Mouse (Mus musculus) liver, postnatal 0 days (tissue): Measurements from ENCODE around the gene Gm20388. TPM values are rescaled to one million over a fixed set of nuclear protein-coding genes. Genes with fewer than 3 reads are reported as not detected.

Experiments
- ATAC-seq: fragments of 200-750 bp; cut with Nextera tagmentation; 2 replicates; pipeline ENCODE4 v1.8.0; 2017; ENCODE audit warnings: mild to moderate bottlenecking, moderate library complexity
- DNase-seq: peaks from one replicate; pipeline ENCODE4 v3.0.0-alpha.2; 2016
- H3K27ac ChIP-seq: fragments of 300-500 bp; sonication (generic); 2 replicates; pipeline ENCODE4 v1.5.1; 2014; ENCODE audit warnings: antibody characterized with exemption, moderate library complexity, mild to moderate bottlenecking, low read depth
- H3K27me3 ChIP-seq: fragments of 300-500 bp; sonication (generic); 2 replicates; pipeline ENCODE4 v1.6.1; 2014; ENCODE audit warnings: low read length, control low read depth, mixed read lengths; ENCODE audit not compliant: insufficient read depth
- H3K36me3 ChIP-seq: fragments of 300-500 bp; sonication (generic); replicated peaks from 2 replicates; pipeline ENCODE4 v1.6.1; 2014; ENCODE audit warnings: mild to moderate bottlenecking, control low read depth, low read length, moderate library complexity, mixed read lengths; ENCODE audit not compliant: insufficient read depth
- H3K4me1 ChIP-seq: fragments of 300-500 bp; sonication (generic); 2 replicates; pipeline ENCODE4 v1.6.1; 2014; ENCODE audit warnings: antibody characterized with exemption, mild to moderate bottlenecking, control low read depth; ENCODE audit not compliant: insufficient read depth
- H3K4me2 ChIP-seq: fragments of 300-500 bp; sonication (generic); 2 replicates; pipeline ENCODE4 v1.6.1; 2014; ENCODE audit warnings: low read depth, mild to moderate bottlenecking, low read length, moderate library complexity, mixed read lengths
- H3K4me3 ChIP-seq: fragments of 300-500 bp; sonication (generic); 2 replicates; pipeline ENCODE4 v1.5.1; 2014; ENCODE audit warnings: low read depth, low read length
- H3K9ac ChIP-seq: fragments of 300-500 bp; sonication (generic); replicated peaks from 2 replicates; pipeline ENCODE4 v1.6.1; 2014; ENCODE audit warnings: mild to moderate bottlenecking, moderate library complexity
- H3K9me3 ChIP-seq: fragments of 300-500 bp; sonication (generic); 2 replicates; pipeline ENCODE4 v1.6.1; 2016; ENCODE audit warnings: mild to moderate bottlenecking, control low read depth, low read length, mixed read lengths
- CTCF ChIP-seq: sonication (generic); IDR thresholded peaks from 2 replicates; pipeline ENCODE4 v1.5.1; 2016; ENCODE audit warnings: antibody characterized with exemption, low read depth
- EP300 ChIP-seq: IDR thresholded peaks from 2 replicates; pipeline ENCODE4 v1.6.1; 2016; ENCODE audit warnings: antibody characterized with exemption, low read depth, mild to moderate bottlenecking
- WGBS: fragments of 180-500 bp; shearing (Covaris S2); extraction: QIAGEN DNeasy Blood & Tissue Kit; methylation state at CpG from one replicate; pipeline ENCODE4 v1.1.7; 2014; ENCODE audit not compliant: insufficient replicate concordance; 5-methylcytosine and 5-hydroxymethylcytosine counted together
- polyA plus RNA-seq: library from polyadenylated mRNA; unstranded; fragments of >200 nt; fragmentation: Nextera tagmentation; extraction: Ambion mirVana; gene quantifications from 2 replicates; pipeline ENCODE4 v1.2.1, GENCODE M21; 2015

The Gm20388 gene
- polyA plus RNA-seq, 1 experiment from 2014 or later = not detected

- Histone ChIP-seq H3K4me2 (no peak overlapping the region), H3K27me3 (no peaks in the 10 kb centered on the region), H3K9ac (no peak overlapping the region), H3K36me3 (no peaks in the 10 kb centered on the region), H3K9me3 (no peaks in the 10 kb centered on the region), H3K27ac (no peak overlapping the region), H3K4me1 (no peaks in the 10 kb centered on the region), H3K4me3 (no peak overlapping the region)
- TF ChIP-seq EP300 (no peak), CTCF (no peak)
- WGBS = 69% methylated on average over 6 of the region's 6 CpGs
- ATAC-seq = no peak
- DNase-seq = no peak
Measured at GRCm38 (mm10) chr8:122245161-122245560, 2334.5 kb downstream of the Gm20388 start.

- ATAC-seq (no peak), DNase-seq (no peak)
- no peak overlapping the region for H3K4me2 ChIP-seq
- no peaks in the 10 kb centered on the region for H3K9me3 ChIP-seq
- no peak overlapping the region for H3K4me3 ChIP-seq
- no peak for TF ChIP-seq CTCF
- no peak for TF ChIP-seq EP300
- H3K27me3 ChIP-seq = no peaks in the 10 kb centered on the region
- no peak overlapping the region for H3K9ac ChIP-seq
- 37% methylated on average over 12 of the region's 12 CpGs for WGBS
- H3K36me3 ChIP-seq = no peaks in the 10 kb centered on the region
- H3K4me1 ChIP-seq = no peaks in the 10 kb centered on the region
- H3K27ac ChIP-seq = no peak overlapping the region
Measured at GRCm38 (mm10) chr8:122246257-122247211, 2335.9 kb downstream of the Gm20388 start.

- Histone ChIP-seq H3K36me3 (no peaks in the 10 kb centered on the region), H3K9ac (no peak overlapping the region), H3K9me3 (no peaks in the 10 kb centered on the region), H3K4me1 (no peaks in the 10 kb centered on the region), H3K27me3 (0 out of 2 replicates have a peak, but pooled peaks cover 8% of the 10 kb centered on the region), H3K27ac (no peak overlapping the region), H3K4me3 (no peak overlapping the region), H3K4me2 (no peak overlapping the region)
- no peak for DNase-seq
- 88% methylated on average over 1 of the region's 1 CpGs for WGBS
- TF ChIP-seq CTCF (no peak), EP300 (no peak)
- no peak for ATAC-seq
Measured at GRCm38 (mm10) chr8:122251739-122252138, 2341.1 kb downstream of the Gm20388 start.

GRCm38 (mm10) chr8:122252366-122252765, 2341.7 kb downstream of the Gm20388 start:
- WGBS = 54% methylated on average over 5 of the region's 5 CpGs
- Histone ChIP-seq H3K27ac (no peak overlapping the region), H3K4me3 (no peak overlapping the region), H3K9ac (no peak overlapping the region), H3K36me3 (no peaks in the 10 kb centered on the region), H3K9me3 (no peaks in the 10 kb centered on the region), H3K27me3 (0 out of 2 replicates have a peak, but pooled peaks cover 8% of the 10 kb centered on the region), H3K4me2 (no peak overlapping the region), H3K4me1 (no peaks in the 10 kb centered on the region)
- DNase-seq (no peak), ATAC-seq (no peak)
- TF ChIP-seq CTCF (no peak), EP300 (no peak)

- 69% methylated on average over 2 of the region's 2 CpGs for WGBS
- ATAC-seq (peak; percentile 40; the same call in 1 of the 2 replicates), DNase-seq (peak; percentile 82)
- peaks cover 21% of the 10 kb centered on the region for H3K27me3 ChIP-seq
- no peak overlapping the region for H3K4me2 ChIP-seq
- H3K36me3 ChIP-seq = no peaks in the 10 kb centered on the region
- no peak overlapping the region for H3K27ac ChIP-seq
- no peaks in the 10 kb centered on the region for H3K4me1 ChIP-seq
- no peaks in the 10 kb centered on the region for H3K9me3 ChIP-seq
- peak; percentile 98 for TF ChIP-seq CTCF
- TF ChIP-seq EP300 = no peak
- H3K4me3 ChIP-seq = no peak overlapping the region
- H3K9ac ChIP-seq = no peak overlapping the region
Measured at GRCm38 (mm10) chr8:122259351-122259750, 2348.7 kb downstream of the Gm20388 start.

GRCm38 (mm10) chr8:122260755-122261154, 2350.1 kb downstream of the Gm20388 start:
- H3K4me2 ChIP-seq = no peak overlapping the region
- no peak for ATAC-seq
- H3K9ac ChIP-seq = no peak overlapping the region
- no peaks in the 10 kb centered on the region for H3K9me3 ChIP-seq
- peaks cover 16% of the 10 kb centered on the region for H3K27me3 ChIP-seq
- H3K4me3 ChIP-seq = no peak overlapping the region
- no peak for TF ChIP-seq EP300
- no peak for TF ChIP-seq CTCF
- DNase-seq = no peak
- WGBS = 54% methylated on average over 9 of the region's 9 CpGs
- H3K36me3 ChIP-seq = no peaks in the 10 kb centered on the region
- no peaks in the 10 kb centered on the region for H3K4me1 ChIP-seq
- H3K27ac ChIP-seq = no peak overlapping the region
